In the genomic region with DNA sequence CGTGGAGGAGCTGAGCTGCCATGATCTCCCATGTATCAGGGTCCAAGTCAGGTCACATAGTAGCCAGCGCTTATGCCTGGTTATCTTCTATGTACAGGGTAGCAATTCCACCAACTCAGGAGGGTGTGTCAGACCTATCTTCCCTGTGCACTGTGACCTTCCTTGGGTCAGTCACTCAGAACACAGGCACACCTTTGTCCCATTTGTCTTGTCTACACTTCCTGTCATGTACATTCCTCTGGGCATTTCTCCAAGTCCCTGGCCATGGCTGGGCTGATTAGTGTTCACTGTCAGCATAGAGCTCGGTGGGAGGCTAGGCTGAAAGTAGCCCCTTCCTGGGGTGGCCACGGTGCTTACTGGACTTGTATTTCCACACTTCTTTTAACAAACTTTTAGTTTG, we compare ENCODE assay signal across 9 mouse cellular contexts. TPM values are rescaled to one million over a fixed set of nuclear protein-coding genes. Genes with fewer than 3 reads are reported as not detected.
DNase-seq lines count a peak whose midpoint lies in the region; ATAC-seq and TF ChIP-seq lines count a peak whose summit lies in the region.
"Had no signal": no experiment of that assay in that cellular context is flagged by ENCODE, and none has a peak within 500 bp of the region (broad histone marks: within the 10 kb centered on the region; RNA-seq: fewer than 3 reads in every experiment).

No protein-coding gene starts in this region.

- peak; percentile 30; the same call in 1 of the 2 replicates for ATAC-seq in lung, postnatal 0 days
- ATAC-seq in heart, embryonic 13.5 days (ENCODE audit: extremely low read depth, insufficient number of reproducible peaks, low FRiP score, low TSS enrichment), result peak; percentile 49
- peak; percentile 100 for ATAC-seq in liver, embryonic 12.5 days

- no peak overlapping the region for H3K4me2 ChIP-seq in lung, postnatal 0 days (replicated peaks; ENCODE audit: low read depth, low read length)
- peak overlapping the region; percentile 27 for H3K4me2 ChIP-seq in heart, embryonic 13.5 days
- H3K4me2 ChIP-seq in liver, embryonic 12.5 days, result peak overlapping the region; percentile 70
- H3K4me2 ChIP-seq: embryonic facial prominence, embryonic 15.5 days had no signal

- WGBS in lung, postnatal 0 days, result 67% methylated on average over 4 of the region's 4 CpGs
- WGBS in heart, embryonic 13.5 days, result 38% methylated on average over 4 of the region's 4 CpGs
- 29% methylated on average over 4 of the region's 4 CpGs for WGBS in liver, embryonic 12.5 days (ENCODE audit: insufficient replicate concordance)

- no peak for TF ChIP-seq EP300 in lung, postnatal 0 days (IDR thresholded peaks at IDR 0.05)

- no peaks in the 10 kb centered on the region for H3K36me3 ChIP-seq in lung, postnatal 0 days (ENCODE audit: insufficient read depth, low read length)
- H3K36me3 ChIP-seq in heart, embryonic 13.5 days, result peaks cover 28% of the 10 kb centered on the region
- peaks cover 43% of the 10 kb centered on the region for H3K36me3 ChIP-seq in liver, embryonic 12.5 days

- H3K4me1 ChIP-seq in lung, postnatal 0 days (ENCODE audit: insufficient read depth, low read depth, low read length), result peaks cover 4% of the 10 kb centered on the region; the same call in 1 of the 2 replicates
- H3K4me1 ChIP-seq in heart, embryonic 13.5 days, result peaks cover 49% of the 10 kb centered on the region
- peaks cover 73% of the 10 kb centered on the region for H3K4me1 ChIP-seq in liver, embryonic 12.5 days

- DNase-seq in lung, postnatal 0 days (ENCODE audit: low spot score), result no peak
- no peak for DNase-seq in lung, postnatal 25 days (ENCODE audit: low spot score)
- DNase-seq in yolk sac, embryonic 10.5 days (ENCODE audit: low spot score), result peak; percentile 48
- DNase-seq in cerebellum, postnatal 4 days (ENCODE audit: low spot score in 2 of 2), result no peak
- DNase-seq in testis, postnatal 14 days (ENCODE audit: low spot score), result no peak
- DNase-seq in MN1 (ENCODE audit: low spot score), result no peak

- H3K4me3 ChIP-seq in lung, postnatal 0 days (ENCODE audit: low read depth, low read length), result no peak overlapping the region
- no peak overlapping the region for H3K4me3 ChIP-seq in heart, embryonic 13.5 days
- 0 out of 2 replicates have a peak overlapping the region, but pooled peaks have one; percentile 20 for H3K4me3 ChIP-seq in liver, embryonic 12.5 days
- H3K4me3 ChIP-seq: embryonic facial prominence, embryonic 15.5 days had no signal

- no peaks in the 10 kb centered on the region for H3K9me3 ChIP-seq in lung, postnatal 0 days (ENCODE audit: low read length)
- no peaks in the 10 kb centered on the region for H3K9me3 ChIP-seq in heart, embryonic 13.5 days
- H3K9me3 ChIP-seq in liver, embryonic 12.5 days (replicated peaks), result no peaks in the 10 kb centered on the region
- H3K9me3 ChIP-seq: embryonic facial prominence, embryonic 15.5 days had no signal

- no peak overlapping the region for H3K27ac ChIP-seq in lung, postnatal 0 days (ENCODE audit: low read length)
- peak overlapping the region; percentile 68 for H3K27ac ChIP-seq in heart, embryonic 13.5 days (replicated peaks)
- H3K27ac ChIP-seq in liver, embryonic 12.5 days, result peak overlapping the region; percentile 96
- H3K27ac ChIP-seq: embryonic facial prominence, embryonic 15.5 days had no signal

- TF ChIP-seq CTCF in lung, postnatal 0 days (IDR thresholded peaks at IDR 0.05), result no peak

- H3K27me3 ChIP-seq in lung, postnatal 0 days (replicated peaks; ENCODE audit: insufficient read depth, low read length), result no peaks in the 10 kb centered on the region
- no peaks in the 10 kb centered on the region for H3K27me3 ChIP-seq in heart, embryonic 13.5 days (replicated peaks)
- no peaks in the 10 kb centered on the region for H3K27me3 ChIP-seq in liver, embryonic 12.5 days (replicated peaks)
- H3K27me3 ChIP-seq: embryonic facial prominence, embryonic 15.5 days had no signal

- H3K9ac ChIP-seq in lung, postnatal 0 days (replicated peaks; ENCODE audit: low read depth), result no peak overlapping the region
- no peak overlapping the region for H3K9ac ChIP-seq in heart, embryonic 13.5 days
- H3K9ac ChIP-seq in liver, embryonic 12.5 days, result peak overlapping the region; percentile 61
- H3K9ac ChIP-seq: embryonic facial prominence, embryonic 15.5 days had no signal

RNA-seq across cellular contexts. Expression of gene Carm1, which starts 11.7 kb away (rescaled TPM):
- 10.8 and 12.2 TPM in 2 replicates for polyA plus RNA-seq in lung, postnatal 0 days (2015; fragmentation: Nextera tagmentation; extraction: Ambion mirVana)
- polyA plus RNA-seq in heart, embryonic 13.5 days (2015; fragmentation: Nextera tagmentation; extraction: Ambion mirVana), result 25.9 and 27.9 TPM in 2 replicates
- 39.0 and 41.0 TPM in 2 replicates for polyA plus RNA-seq in liver, embryonic 12.5 days (2016; fragmentation: Nextera tagmentation; extraction: Ambion mirVana)

RNA-seq across cellular contexts. Expression of gene AB124611, which starts 32.4 kb away (rescaled TPM):
- 5.2 and 5.5 TPM in 2 replicates for polyA plus RNA-seq in lung, postnatal 0 days (2015; fragmentation: Nextera tagmentation; extraction: Ambion mirVana)
- polyA plus RNA-seq in heart, embryonic 13.5 days (2015; fragmentation: Nextera tagmentation; extraction: Ambion mirVana), result 2.1 and 2.6 TPM in 2 replicates
- polyA plus RNA-seq in liver, embryonic 12.5 days (2016; fragmentation: Nextera tagmentation; extraction: Ambion mirVana), result 2.6 and 3.1 TPM in 2 replicates

RNA-seq across cellular contexts. Expression of gene Timm29, which starts 34.2 kb away (rescaled TPM):
- 16.5 and 17.3 TPM in 2 replicates for polyA plus RNA-seq in lung, postnatal 0 days (2015; fragmentation: Nextera tagmentation; extraction: Ambion mirVana)
- 23.1 and 25.2 TPM in 2 replicates for polyA plus RNA-seq in heart, embryonic 13.5 days (2015; fragmentation: Nextera tagmentation; extraction: Ambion mirVana)
- polyA plus RNA-seq in liver, embryonic 12.5 days (2016; fragmentation: Nextera tagmentation; extraction: Ambion mirVana), result 31.6 and 32.8 TPM in 2 replicates

RNA-seq across cellular contexts. Expression of gene Yipf2, which starts 34.3 kb away (rescaled TPM):
- 28.3 and 30.3 TPM in 2 replicates for polyA plus RNA-seq in lung, postnatal 0 days (2015; fragmentation: Nextera tagmentation; extraction: Ambion mirVana)
- polyA plus RNA-seq in heart, embryonic 13.5 days (2015; fragmentation: Nextera tagmentation; extraction: Ambion mirVana), result 15.2 and 16.6 TPM in 2 replicates
- polyA plus RNA-seq in liver, embryonic 12.5 days (2016; fragmentation: Nextera tagmentation; extraction: Ambion mirVana), result 10.0 and 10.5 TPM in 2 replicates

RNA-seq across cellular contexts. Expression of gene Tmed1, which starts 48.3 kb away (rescaled TPM):
- 60.8 and 71.3 TPM in 2 replicates for polyA plus RNA-seq in lung, postnatal 0 days (2015; fragmentation: Nextera tagmentation; extraction: Ambion mirVana)
- polyA plus RNA-seq in heart, embryonic 13.5 days (2015; fragmentation: Nextera tagmentation; extraction: Ambion mirVana), result 88.9 and 103 TPM in 2 replicates
- 42.8 and 44.0 TPM in 2 replicates for polyA plus RNA-seq in liver, embryonic 12.5 days (2016; fragmentation: Nextera tagmentation; extraction: Ambion mirVana)

Comparison
In these comparisons a context has a peak if more than half of its experiments do, and no peak if none do; other contexts are left out.
1. ATAC-seq: peak in every context shown above with its lines; median percentile 100 in liver, embryonic 12.5 days; 49 in heart, embryonic 13.5 days; 30 in lung, postnatal 0 days.